Mouse (Mus musculus) hindbrain, embryonic 12.5 days (tissue): Measurements from ENCODE around the gene Bcl2l13. TPM values are rescaled to one million over a fixed set of nuclear protein-coding genes. Genes with fewer than 3 reads are reported as not detected.
"Not testable (repeated sequence)": the region's sequence is repeated elsewhere in the genome, so short reads cannot be mapped to it uniquely, and the experiment has no call there.

Source experiments
- ATAC-seq: fragments of 200-750 bp; cut with Nextera tagmentation; 2 replicates; pipeline ENCODE4 v1.8.0; 2017; ENCODE audit warnings: moderate TSS enrichment; ENCODE audit not compliant: low FRiP score
- H3K27ac ChIP-seq: fragments of 300-500 bp; sonication (generic); 2 replicates; pipeline ENCODE4 v1.5.1; 2016; ENCODE audit warnings: mild to moderate bottlenecking
- H3K27me3 ChIP-seq: fragments of 300-500 bp; sonication (generic); 2 replicates; pipeline ENCODE4 v1.6.1; 2016; ENCODE audit warnings: mild to moderate bottlenecking
- H3K36me3 ChIP-seq: fragments of 300-500 bp; sonication (generic); 2 replicates; pipeline ENCODE4 v1.6.1; 2016; ENCODE audit warnings: mild to moderate bottlenecking
- H3K4me1 ChIP-seq: fragments of 300-500 bp; sonication (generic); 2 replicates; pipeline ENCODE4 v1.6.1; 2016
- H3K4me2 ChIP-seq: fragments of 300-500 bp; sonication (generic); replicated peaks from 2 replicates; pipeline ENCODE4 v1.6.1; 2016; ENCODE audit warnings: mild to moderate bottlenecking
- H3K4me3 ChIP-seq: fragments of 300-500 bp; sonication (generic); 2 replicates; pipeline ENCODE4 v1.5.1; 2016; ENCODE audit warnings: mild to moderate bottlenecking
- H3K9ac ChIP-seq: fragments of 300-500 bp; sonication (generic); 2 replicates; pipeline ENCODE4 v1.6.1; 2016; ENCODE audit warnings: mild to moderate bottlenecking, moderate library complexity
- H3K9me3 ChIP-seq: fragments of 300-500 bp; sonication (generic); replicated peaks from 2 replicates; pipeline ENCODE4 v1.6.1; 2016; ENCODE audit warnings: mild to moderate bottlenecking
- WGBS: fragments of 180-500 bp; shearing (Covaris S2); methylation state at CpG from one replicate; pipeline ENCODE4 v1.1.7; 2016; 5-methylcytosine and 5-hydroxymethylcytosine counted together
- polyA plus RNA-seq: library from polyadenylated mRNA; unstranded; fragments of >200 nt; fragmentation: Nextera tagmentation; extraction: Ambion mirVana; gene quantifications from 2 replicates; pipeline ENCODE4 v1.2.1, GENCODE M21; 2016

Bcl2l13 gene
- polyA plus RNA-seq, 1 experiment from 2014 or later = 38.2 TPM

GRCm38 (mm10) chr6:120834766-120835321 is 1.2 kb upstream of the Bcl2l13 start:
- H3K4me2 ChIP-seq = no peak overlapping the region
- H3K27ac ChIP-seq = no peak overlapping the region
- H3K36me3 ChIP-seq = 0 out of 2 replicates have a peak, but pooled peaks cover 4% of the 10 kb centered on the region
- H3K27me3 ChIP-seq = no peaks in the 10 kb centered on the region
- no peak overlapping the region for H3K9ac ChIP-seq
- no peak for ATAC-seq
- no peaks in the 10 kb centered on the region for H3K9me3 ChIP-seq
- H3K4me3 ChIP-seq = no peak overlapping the region
- WGBS = 90% methylated on average over 4 of the region's 4 CpGs
- peaks cover 7% of the 10 kb centered on the region for H3K4me1 ChIP-seq

- no peaks in the 10 kb centered on the region for H3K9me3 ChIP-seq
- 0 out of 2 replicates have a peak, but pooled peaks cover 4% of the 10 kb centered on the region for H3K36me3 ChIP-seq
- peak overlapping the region; percentile 74 for H3K4me2 ChIP-seq
- peak overlapping the region; percentile 92 for H3K4me3 ChIP-seq
- peak; percentile 89 for ATAC-seq
- WGBS = 4% methylated on average over 37 of the region's 37 CpGs
- H3K27me3 ChIP-seq = no peaks in the 10 kb centered on the region
- peak overlapping the region; percentile 97 for H3K27ac ChIP-seq
- H3K4me1 ChIP-seq = peaks cover 7% of the 10 kb centered on the region
- peak overlapping the region; percentile 94 for H3K9ac ChIP-seq
Measured at GRCm38 (mm10) chr6:120836389-120837151, 558 bp downstream of the Bcl2l13 start.

GRCm38 (mm10) chr6:120837152-120837530 is 1.1 kb downstream of the Bcl2l13 start:
- H3K27me3 ChIP-seq = no peaks in the 10 kb centered on the region
- no peaks in the 10 kb centered on the region for H3K9me3 ChIP-seq
- ATAC-seq = no peak
- H3K4me2 ChIP-seq = peak overlapping the region; percentile 74
- peaks cover 7% of the 10 kb centered on the region for H3K4me1 ChIP-seq
- peak overlapping the region; percentile 92 for H3K4me3 ChIP-seq
- WGBS = 74% methylated on average over 1 of the region's 1 CpGs
- H3K27ac ChIP-seq = no peak overlapping the region
- H3K36me3 ChIP-seq = 0 out of 2 replicates have a peak, but pooled peaks cover 4% of the 10 kb centered on the region
- peak overlapping the region; percentile 94; the same call in 1 of the 2 replicates for H3K9ac ChIP-seq

GRCm38 (mm10) chr6:120840258-120840657 is 4.2 kb downstream of the Bcl2l13 start:
- Histone ChIP-seq H3K27ac (no peak overlapping the region), H3K36me3 (0 out of 2 replicates have a peak, but pooled peaks cover 4% of the 10 kb centered on the region), H3K4me1 (peaks cover 7% of the 10 kb centered on the region), H3K4me2 (no peak overlapping the region), H3K4me3 (no peak overlapping the region), H3K9ac (no peak overlapping the region), H3K27me3 (no peaks in the 10 kb centered on the region), H3K9me3 (no peaks in the 10 kb centered on the region)
- no peak for ATAC-seq
- 98% methylated on average over 7 of the region's 7 CpGs for WGBS

- Histone ChIP-seq H3K9me3 (no peaks in the 10 kb centered on the region), H3K4me1 (peaks cover 6% of the 10 kb centered on the region), H3K4me3 (no peak overlapping the region), H3K4me2 (no peak overlapping the region), H3K36me3 (0 out of 2 replicates have a peak, but pooled peaks cover 4% of the 10 kb centered on the region), H3K27ac (no peak overlapping the region), H3K9ac (no peak overlapping the region), H3K27me3 (no peaks in the 10 kb centered on the region)
- ATAC-seq = no peak
- 94% methylated on average over 5 of the region's 5 CpGs for WGBS
Measured at GRCm38 (mm10) chr6:120841754-120842153, 5.7 kb downstream of the Bcl2l13 start.

- H3K27ac ChIP-seq, H3K9ac ChIP-seq, H3K4me2 ChIP-seq, H3K27me3 ChIP-seq, ATAC-seq, H3K4me3 ChIP-seq, H3K9me3 ChIP-seq, H3K4me1 ChIP-seq: not testable (repeated sequence)
- H3K36me3 ChIP-seq = peaks cover 44% of the 10 kb centered on the region
Measured at GRCm38 (mm10) chr6:120850720-120851119, 14.7 kb downstream of the Bcl2l13 start.

GRCm38 (mm10) chr6:120854413-120854812 is 18.4 kb downstream of the Bcl2l13 start:
- WGBS = 92% methylated on average over 10 of the region's 10 CpGs

GRCm38 (mm10) chr6:120858217-120858711 is 22.3 kb downstream of the Bcl2l13 start:
- Histone ChIP-seq H3K4me2 (no peak overlapping the region), H3K4me3 (no peak overlapping the region), H3K27me3 (no peaks in the 10 kb centered on the region), H3K9me3 (no peaks in the 10 kb centered on the region), H3K27ac (peak overlapping the region; percentile 31; the same call in 1 of the 2 replicates), H3K4me1 (peaks cover 8% of the 10 kb centered on the region; the same call in 1 of the 2 replicates), H3K9ac (no peak overlapping the region), H3K36me3 (peaks cover 27% of the 10 kb centered on the region)
- ATAC-seq = peak; percentile 66; the same call in 1 of the 2 replicates
- 51% methylated on average over 8 of the region's 8 CpGs for WGBS

More at GRCm38 (mm10) chr6:120854413-120854812, 18.4 kb downstream of the Bcl2l13 start:
- no peak overlapping the region for H3K4me3 ChIP-seq
- H3K4me1 ChIP-seq = peaks cover 8% of the 10 kb centered on the region; the same call in 1 of the 2 replicates
- H3K9me3 ChIP-seq = no peaks in the 10 kb centered on the region
- no peak overlapping the region for H3K4me2 ChIP-seq
- no peaks in the 10 kb centered on the region for H3K27me3 ChIP-seq
- ATAC-seq = no peak
- no peak overlapping the region for H3K27ac ChIP-seq
- H3K9ac ChIP-seq = no peak overlapping the region
- peaks cover 33% of the 10 kb centered on the region for H3K36me3 ChIP-seq

- 92% methylated on average over 3 of the region's 3 CpGs for WGBS
Measured at GRCm38 (mm10) chr6:120860079-120860478, 24.1 kb downstream of the Bcl2l13 start.

GRCm38 (mm10) chr6:120866051-120866814 is 30.2 kb downstream of the Bcl2l13 start:
- no peaks in the 10 kb centered on the region for H3K27me3 ChIP-seq
- H3K27ac ChIP-seq = no peak overlapping the region
- no peak overlapping the region for H3K4me2 ChIP-seq
- no peak overlapping the region for H3K4me3 ChIP-seq
- no peaks in the 10 kb centered on the region for H3K4me1 ChIP-seq
- peaks cover 27% of the 10 kb centered on the region for H3K36me3 ChIP-seq
- WGBS = 94% methylated on average over 9 of the region's 9 CpGs
- H3K9me3 ChIP-seq = no peaks in the 10 kb centered on the region
- ATAC-seq = no peak
- H3K9ac ChIP-seq = no peak overlapping the region

More at GRCm38 (mm10) chr6:120860079-120860478, 24.1 kb downstream of the Bcl2l13 start:
- Histone ChIP-seq H3K27ac (no peak overlapping the region), H3K9me3 (no peaks in the 10 kb centered on the region), H3K4me2 (no peak overlapping the region), H3K9ac (no peak overlapping the region), H3K4me3 (no peak overlapping the region), H3K4me1 (peaks cover 8% of the 10 kb centered on the region; the same call in 1 of the 2 replicates), H3K36me3 (peaks cover 22% of the 10 kb centered on the region), H3K27me3 (no peaks in the 10 kb centered on the region)
- no peak for ATAC-seq

GRCm38 (mm10) chr6:120868824-120869223 is 32.8 kb downstream of the Bcl2l13 start:
- H3K36me3 ChIP-seq = peaks cover 25% of the 10 kb centered on the region
- no peaks in the 10 kb centered on the region for H3K27me3 ChIP-seq
- 73% methylated on average over 1 of the region's 1 CpGs for WGBS
- ATAC-seq = no peak
- H3K9me3 ChIP-seq = no peaks in the 10 kb centered on the region
- no peak overlapping the region for H3K4me2 ChIP-seq
- no peak overlapping the region for H3K9ac ChIP-seq
- no peak overlapping the region for H3K27ac ChIP-seq
- H3K4me3 ChIP-seq = no peak overlapping the region
- no peaks in the 10 kb centered on the region for H3K4me1 ChIP-seq

GRCm38 (mm10) chr6:120871286-120871685 is 35.3 kb downstream of the Bcl2l13 start:
- Histone ChIP-seq H3K4me1 (no peaks in the 10 kb centered on the region), H3K4me3 (no peak overlapping the region), H3K4me2 (no peak overlapping the region), H3K27ac (no peak overlapping the region), H3K9me3 (no peaks in the 10 kb centered on the region), H3K9ac (no peak overlapping the region), H3K27me3 (no peaks in the 10 kb centered on the region), H3K36me3 (peaks cover 14% of the 10 kb centered on the region; the same call in 1 of the 2 replicates)
- ATAC-seq = no peak
- 93% methylated on average over 2 of the region's 2 CpGs for WGBS
